Mouse (Mus musculus): ENCODE measurements around the gene Borcs8.

- no peak for TF ChIP-seq CTCF (IDR thresholded peaks at IDR 0.05; ENCODE audit: control insufficient read depth, insufficient read depth, insufficient replicate concordance, low read depth, low read length)
- TF ChIP-seq POLR2A (IDR thresholded peaks at IDR 0.05; ENCODE audit: control insufficient read depth, low read depth, low read length) = peak; percentile 40; the same call in 1 of the 2 replicates
These were observed 8.0 kb upstream of the Borcs8 start, which contains the start of gene Nr2c2ap for GRCm38 (mm10) chr8:70131166-70131883.

Measured in testis, adult 2 months (tissue).